Mouse (Mus musculus): Measurements from ENCODE around the gene Gpx6. TPM values are rescaled to one million over a fixed set of nuclear protein-coding genes. Genes with fewer than 3 reads are reported as not detected.

Gpx6 gene
- polyA plus RNA-seq (2012; rRNA removed) (0.19 and 0.27 TPM in 2 replicates), polyA plus RNA-seq (2014; fragmentation: Nextera tagmentation; extraction: Ambion mirVana) (0.35 and 0.63 TPM in 2 replicates)

GRCm38 (mm10) chr13:21311926-21312325 is at the start of gene Gpx6:
Gene Gpx6, plus strand, starts transcription at chr13:21312125.
- H3K27me3 ChIP-seq (ENCODE audit: control insufficient read depth, insufficient read depth, low read length), result no peaks in the 10 kb centered on the region
- no peak within 1 kb of the TSS for H3K4me2 ChIP-seq (replicated peaks; ENCODE audit: low read depth, low read length, severe bottlenecking)
- no peak within 1 kb of the TSS for H3K9ac ChIP-seq (ENCODE audit: low read depth, low read length, severe bottlenecking)
- H3K36me3 ChIP-seq (ENCODE audit: control insufficient read depth, insufficient read depth, low read length), result no peaks in the 10 kb centered on the region
- no peaks in the 10 kb centered on the region for H3K9me3 ChIP-seq (ENCODE audit: control insufficient read depth, low read length)
- DNase-seq (ENCODE audit: low spot score) (no peak), ATAC-seq (ENCODE audit: low FRiP score, low read depth) (no peak)
- H3K27ac ChIP-seq (replicated peaks; ENCODE audit: low read depth, low read length), result no peak within 1 kb of the TSS
- no peak within 1 kb of the TSS for H3K4me3 ChIP-seq (replicated peaks; ENCODE audit: low read length)
- 24% methylated on average over 3 of the region's 3 CpGs for WGBS
- no peak for TF ChIP-seq POLR2A (IDR thresholded peaks at IDR 0.05; ENCODE audit: borderline replicate concordance, extremely low read depth, insufficient read depth, insufficient read length)
- no peaks in the 10 kb centered on the region for H3K4me1 ChIP-seq (ENCODE audit: control insufficient read depth, insufficient read depth, low read length)

GRCm38 (mm10) chr13:21262787-21263461 is 49.0 kb upstream of the Gpx6 start:
- H3K36me3 ChIP-seq (ENCODE audit: control insufficient read depth, insufficient read depth, low read length), result no peaks in the 10 kb centered on the region
- no peak for DNase-seq (ENCODE audit: low spot score)
- H3K4me1 ChIP-seq (ENCODE audit: control insufficient read depth, insufficient read depth, low read length), result 0 out of 2 replicates have a peak, but pooled peaks cover 7% of the 10 kb centered on the region
- no peak overlapping the region for H3K27ac ChIP-seq (replicated peaks; ENCODE audit: low read depth, low read length)
- peaks cover 9% of the 10 kb centered on the region; the same call in 1 of the 2 replicates for H3K27me3 ChIP-seq (ENCODE audit: control insufficient read depth, insufficient read depth, low read length)
- H3K9ac ChIP-seq (ENCODE audit: low read depth, low read length, severe bottlenecking), result no peak overlapping the region
- H3K9me3 ChIP-seq (ENCODE audit: control insufficient read depth, low read length), result no peaks in the 10 kb centered on the region
- WGBS, result 64% methylated on average over 4 of the region's 4 CpGs
- ATAC-seq (ENCODE audit: low FRiP score, low read depth), result no peak
- no peak for TF ChIP-seq POLR2A (IDR thresholded peaks at IDR 0.05; ENCODE audit: borderline replicate concordance, extremely low read depth, insufficient read depth, insufficient read length)
- H3K4me3 ChIP-seq (replicated peaks; ENCODE audit: low read length), result no peak overlapping the region
- no peak overlapping the region for H3K4me2 ChIP-seq (replicated peaks; ENCODE audit: low read depth, low read length, severe bottlenecking)

GRCm38 (mm10) chr13:21263910-21264309 is 48.0 kb upstream of the Gpx6 start:
- peak overlapping the region; percentile 28; the same call in 1 of the 2 replicates for H3K9ac ChIP-seq (ENCODE audit: low read depth, low read length, severe bottlenecking)
- peak; percentile 5 for DNase-seq (ENCODE audit: low spot score)
- peaks cover 9% of the 10 kb centered on the region; the same call in 1 of the 2 replicates for H3K27me3 ChIP-seq (ENCODE audit: control insufficient read depth, insufficient read depth, low read length)
- WGBS, result 3% methylated on average over 11 of the region's 11 CpGs
- H3K4me1 ChIP-seq (ENCODE audit: control insufficient read depth, insufficient read depth, low read length), result 0 out of 2 replicates have a peak, but pooled peaks cover 7% of the 10 kb centered on the region
- H3K36me3 ChIP-seq (ENCODE audit: control insufficient read depth, insufficient read depth, low read length), result no peaks in the 10 kb centered on the region
- TF ChIP-seq POLR2A (IDR thresholded peaks at IDR 0.05; ENCODE audit: borderline replicate concordance, extremely low read depth, insufficient read depth, insufficient read length), result no peak
- H3K27ac ChIP-seq (replicated peaks; ENCODE audit: low read depth, low read length), result no peak overlapping the region
- ATAC-seq (ENCODE audit: low FRiP score, low read depth), result no peak
- H3K4me3 ChIP-seq (replicated peaks; ENCODE audit: low read length), result peak overlapping the region; percentile 32
- H3K4me2 ChIP-seq (replicated peaks; ENCODE audit: low read depth, low read length, severe bottlenecking), result peak overlapping the region; percentile 25
- no peaks in the 10 kb centered on the region for H3K9me3 ChIP-seq (ENCODE audit: control insufficient read depth, low read length)

- TF ChIP-seq POLR2A (IDR thresholded peaks at IDR 0.05; ENCODE audit: borderline replicate concordance, extremely low read depth, insufficient read depth, insufficient read length), result no peak
- H3K4me2 ChIP-seq (replicated peaks; ENCODE audit: low read depth, low read length, severe bottlenecking), result peak overlapping the region; percentile 25
- H3K9ac ChIP-seq (ENCODE audit: low read depth, low read length, severe bottlenecking), result peak overlapping the region; percentile 28; the same call in 1 of the 2 replicates
- H3K9me3 ChIP-seq (ENCODE audit: control insufficient read depth, low read length), result no peaks in the 10 kb centered on the region
- ATAC-seq (ENCODE audit: low FRiP score, low read depth), result no peak
- H3K27me3 ChIP-seq (ENCODE audit: control insufficient read depth, insufficient read depth, low read length), result peaks cover 9% of the 10 kb centered on the region; the same call in 1 of the 2 replicates
- no peaks in the 10 kb centered on the region for H3K36me3 ChIP-seq (ENCODE audit: control insufficient read depth, insufficient read depth, low read length)
- 2% methylated on average over 11 of the region's 11 CpGs for WGBS
- DNase-seq (ENCODE audit: low spot score), result peak; percentile 75
- 0 out of 2 replicates have a peak, but pooled peaks cover 7% of the 10 kb centered on the region for H3K4me1 ChIP-seq (ENCODE audit: control insufficient read depth, insufficient read depth, low read length)
- peak overlapping the region; percentile 32 for H3K4me3 ChIP-seq (replicated peaks; ENCODE audit: low read length)
- no peak overlapping the region for H3K27ac ChIP-seq (replicated peaks; ENCODE audit: low read depth, low read length)
These were observed 47.6 kb upstream of the Gpx6 start for GRCm38 (mm10) chr13:21264366-21264765.

DNA sequence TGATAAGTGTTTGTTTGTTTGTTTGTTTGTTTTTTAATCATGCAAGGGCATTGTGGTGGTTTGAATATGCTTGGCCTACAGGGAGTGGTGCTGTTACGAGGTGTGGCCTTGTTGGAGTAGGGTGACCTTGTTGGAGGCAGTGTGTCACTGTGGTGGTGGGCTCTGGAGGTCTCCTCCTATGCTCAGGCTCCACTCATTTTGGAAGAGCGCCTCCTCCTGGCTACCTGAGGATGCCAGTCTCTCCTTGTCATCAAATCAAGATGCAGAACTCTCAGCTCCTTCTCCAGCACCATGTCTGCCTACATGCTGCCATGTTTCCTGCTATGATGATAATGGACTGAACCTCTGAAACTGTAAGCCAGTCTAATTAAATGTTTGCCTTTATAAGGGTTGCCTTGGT is 46.2 kb upstream of the Gpx6 start:
- Histone ChIP-seq H3K9me3 (ENCODE audit: control insufficient read depth, low read length) (no peaks in the 10 kb centered on the region), H3K4me3 (replicated peaks; ENCODE audit: low read length) (no peak overlapping the region), H3K4me1 (ENCODE audit: control insufficient read depth, insufficient read depth, low read length) (no peaks in the 10 kb centered on the region), H3K27ac (replicated peaks; ENCODE audit: low read depth, low read length) (no peak overlapping the region), H3K27me3 (ENCODE audit: control insufficient read depth, insufficient read depth, low read length) (no peaks in the 10 kb centered on the region), H3K4me2 (replicated peaks; ENCODE audit: low read depth, low read length, severe bottlenecking) (no peak overlapping the region), H3K9ac (ENCODE audit: low read depth, low read length, severe bottlenecking) (no peak overlapping the region), H3K36me3 (ENCODE audit: control insufficient read depth, insufficient read depth, low read length) (no peaks in the 10 kb centered on the region)
- DNase-seq (ENCODE audit: low spot score), result no peak
- WGBS, result 60% methylated on average over 2 of the region's 2 CpGs
- TF ChIP-seq POLR2A (IDR thresholded peaks at IDR 0.05; ENCODE audit: borderline replicate concordance, extremely low read depth, insufficient read depth, insufficient read length), result no peak
- no peak for ATAC-seq (ENCODE audit: low FRiP score, low read depth)
